Mouse (Mus musculus) kidney, adult 2 months (tissue): ENCODE measurements around the gene Abca17.

Source experiments
- CTCF ChIP-seq: fragments of 200-500 bp; conservative IDR thresholded peaks from 2 replicates; pipeline ENCODE4 v1.5.1; 2011; ENCODE audit warnings: low read depth, mild to moderate bottlenecking, control low read depth, low read length, moderate library complexity, mixed read lengths; ENCODE audit not compliant: insufficient read depth, insufficient read length
- POLR2A ChIP-seq: fragments of 200-500 bp; IDR thresholded peaks from one replicate; pipeline ENCODE4 v1.6.1; 2011; ENCODE audit warnings: low read depth, low read length, control low read depth

DNA sequence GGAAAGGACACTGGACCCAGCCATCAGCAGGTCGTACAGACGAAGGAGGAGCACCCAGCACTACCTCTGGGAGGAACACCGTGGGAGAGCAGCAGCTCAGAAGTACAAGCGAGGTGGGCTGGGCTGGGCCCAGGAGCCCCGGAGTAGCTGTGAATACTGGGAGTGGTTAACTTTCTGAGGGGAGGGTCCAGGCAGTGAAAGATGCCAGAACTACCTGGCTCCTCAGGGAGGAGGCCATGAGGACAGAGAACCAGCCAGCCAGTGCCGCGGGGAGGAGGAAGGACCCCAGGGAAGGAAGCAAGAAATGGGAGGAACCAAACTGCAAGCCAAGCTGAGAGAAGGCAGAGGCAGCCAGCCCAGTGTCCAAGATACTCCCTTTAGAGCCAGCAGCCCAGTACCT lies 122.9 kb downstream of the Abca17 start:
- no peak for TF ChIP-seq CTCF
- no peak for TF ChIP-seq POLR2A
